Mouse (Mus musculus): ENCODE measurements around the gene Cyb561d2.

- no peak for TF ChIP-seq USF1 (IDR thresholded peaks at IDR 0.05; ENCODE audit: low read depth)
- no peak for TF ChIP-seq E2F4 (IDR thresholded peaks at IDR 0.05; ENCODE audit: insufficient read depth)
- TF ChIP-seq POLR2A (IDR thresholded peaks at IDR 0.05; ENCODE audit: insufficient read length, low read depth) = peak; percentile 74
- no peak for TF ChIP-seq REST (IDR thresholded peaks at IDR 0.05; ENCODE audit: insufficient read depth, insufficient read length)
- no peak for TF ChIP-seq MAX (IDR thresholded peaks at IDR 0.05; ENCODE audit: low read depth)
- TF ChIP-seq MYOG (IDR thresholded peaks at IDR 0.05; ENCODE audit: control insufficient read depth in 1 of 3, insufficient read depth in 1 of 3, insufficient read length in 2 of 3, low read depth in 2 of 3) = no peak
- peak; percentile 70 for TF ChIP-seq POLR2AphosphoS2 (IDR thresholded peaks at IDR 0.05; ENCODE audit: insufficient read length, low read depth)
- TF ChIP-seq MYOD1 (IDR thresholded peaks at IDR 0.05; ENCODE audit: control insufficient read depth in 1 of 3, insufficient read length in 2 of 3, low read depth in 2 of 3) = no peak
- no peak for TF ChIP-seq CEBPB (IDR thresholded peaks at IDR 0.05; ENCODE audit: insufficient read depth, poor library complexity, severe bottlenecking)
- no peak for TF ChIP-seq TCF12 (IDR thresholded peaks at IDR 0.05; ENCODE audit: insufficient read depth, poor library complexity, severe bottlenecking)
- TF ChIP-seq TCF3 (IDR thresholded peaks at IDR 0.05; ENCODE audit: insufficient read length, low read depth) = no peak
These were observed 8.1 kb downstream of the Cyb561d2 start, which contains the start of gene Tmem115 for GRCm38 (mm10) chr9:107533791-107534407.
